Mouse (Mus musculus) MEL (cell line): Measurements from ENCODE around the gene Actr1b.
"Not testable (repeated sequence)": the region's sequence is repeated elsewhere in the genome, so short reads cannot be mapped to it uniquely, and the experiment has no call there.

Experiments
- CTCF ChIP-seq, 3 experiments: IDR thresholded peaks in 2 of 3; conservative IDR thresholded peaks in 1 of 3; 2 replicates each; pipeline ENCODE4 v1.5.1; 2011 to 2012; ENCODE audit warnings: low read length in 3 of 3, low read depth in 2 of 3, mild to moderate bottlenecking in 2 of 3, improper control_type of control experiment in 1 of 3, inconsistent platforms in 1 of 3, mixed read lengths in 1 of 3, moderate library complexity in 1 of 3; ENCODE audit not compliant: control insufficient read depth in 1 of 3, insufficient read depth in 1 of 3, poor library complexity in 1 of 3, severe bottlenecking in 1 of 3
- E2F4 ChIP-seq: IDR thresholded peaks from 2 replicates; pipeline ENCODE4 v1.6.1; 2011; ENCODE audit warnings: low read depth, low read length, improper control_type of control experiment, borderline replicate concordance
- MAZ ChIP-seq: IDR thresholded peaks from 2 replicates; pipeline ENCODE4 v1.6.1; 2012; ENCODE audit warnings: low read depth, mild to moderate bottlenecking, inconsistent platforms, low read length, improper control_type of control experiment
- NRF1 ChIP-seq: IDR thresholded peaks from 2 replicates; pipeline ENCODE4 v1.6.1; 2014; ENCODE audit warnings: low read depth, mild to moderate bottlenecking, inconsistent platforms, low read length, improper control_type of control experiment, moderate library complexity; ENCODE audit not compliant: poor library complexity, insufficient read depth, severe bottlenecking
- SIN3A ChIP-seq: IDR thresholded peaks from 2 replicates; pipeline ENCODE4 v1.6.1; 2012; ENCODE audit warnings: low read length, improper control_type of control experiment, inconsistent platforms
- SMC3 ChIP-seq: IDR thresholded peaks from 2 replicates; pipeline ENCODE4 v1.6.1; 2011; ENCODE audit warnings: low read depth, low read length, improper control_type of control experiment
- TCF12 ChIP-seq: IDR thresholded peaks from 2 replicates; pipeline ENCODE4 v1.6.1; 2014; ENCODE audit warnings: low read depth, mild to moderate bottlenecking, inconsistent platforms, low read length, improper control_type of control experiment, moderate library complexity
- USF1 ChIP-seq: IDR thresholded peaks from 2 replicates; pipeline ENCODE4 v1.6.1; 2014; ENCODE audit warnings: low read depth, mild to moderate bottlenecking, inconsistent platforms, low read length, improper control_type of control experiment, moderate library complexity
- ZMIZ1 ChIP-seq: IDR thresholded peaks from 2 replicates; pipeline ENCODE4 v1.6.1; 2012; ENCODE audit warnings: low read depth, mild to moderate bottlenecking, inconsistent platforms, low read length, improper control_type of control experiment, moderate library complexity

DNA sequence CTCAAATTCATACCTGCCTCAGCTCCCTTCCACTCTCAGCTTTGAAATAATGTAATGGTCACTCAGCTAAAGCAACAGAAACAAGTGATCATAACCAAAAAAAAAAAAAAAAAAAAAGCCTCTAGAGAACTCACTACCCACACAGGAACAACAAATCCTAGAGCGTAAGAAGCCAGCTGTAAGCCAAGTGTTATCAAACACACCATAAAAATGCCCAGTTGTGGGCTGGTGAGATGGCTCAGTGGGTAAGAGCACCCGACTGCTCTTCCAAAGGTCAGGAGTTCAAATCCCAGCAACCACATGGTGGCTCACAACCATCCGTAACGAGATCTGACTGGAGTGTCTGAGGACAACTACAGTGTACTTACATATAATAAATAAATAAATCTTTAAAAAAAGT, 46.2 kb downstream of the Actr1b start:
- TF ChIP-seq NRF1; USF1; CTCF (IDR thresholded peaks at IDR 0.05 in 2 of 3, conservative IDR thresholded peaks at IDR 0.05 in 1 of 3; ENCODE audit: control insufficient read depth in 1 of 3, insufficient read depth in 1 of 3, low read depth in 2 of 3, low read length in 3 of 3, poor library complexity in 1 of 3, severe bottlenecking in 1 of 3); SIN3A; SMC3; TCF12; MAZ; ZMIZ1; E2F4: not testable (repeated sequence)
